ENCODE assay signal across 8 mouse cellular contexts in the genomic region with DNA sequence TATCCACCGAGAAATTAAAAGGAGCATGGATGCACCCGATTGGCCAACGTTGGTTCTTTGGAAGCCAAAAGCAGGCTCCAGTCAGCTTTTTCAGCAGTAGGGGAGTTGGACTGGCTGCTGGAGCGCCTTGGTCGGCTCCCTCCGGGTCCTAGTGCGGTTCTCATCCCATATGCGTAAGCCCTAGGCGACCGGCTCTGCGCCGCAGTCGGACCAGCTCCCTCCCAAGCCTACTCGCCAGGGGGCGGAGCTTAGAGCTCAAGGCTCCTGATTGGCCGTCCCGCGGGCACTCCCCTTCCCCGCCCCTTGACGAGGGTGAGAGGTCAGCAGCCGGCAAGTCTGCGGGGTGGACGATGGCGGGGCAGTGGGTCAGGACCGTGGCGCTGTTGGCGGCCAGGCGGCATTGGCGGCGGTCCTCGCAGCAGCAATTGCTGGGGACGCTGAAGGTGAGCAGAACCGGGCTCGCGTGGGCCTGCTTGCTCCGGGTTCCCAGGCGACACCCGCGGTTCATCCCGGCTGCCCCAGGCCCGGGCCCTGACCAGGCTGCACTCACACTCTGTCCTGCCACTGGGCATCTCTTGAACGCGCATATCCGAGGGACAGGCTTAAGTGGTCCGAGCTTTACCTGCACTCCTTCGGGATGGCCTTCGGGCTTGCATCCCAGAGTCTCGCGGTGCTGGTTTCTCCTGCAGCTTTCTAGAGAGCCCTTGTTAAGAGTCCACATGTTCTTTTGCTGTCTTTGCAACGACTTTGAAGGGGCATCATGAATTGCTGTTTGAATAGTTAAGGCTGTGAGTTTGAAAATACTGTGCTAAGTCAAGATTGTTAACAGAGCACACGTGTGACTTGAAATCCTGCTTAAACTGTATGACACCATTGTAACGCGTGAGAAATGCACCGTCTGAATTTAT. TPM values are rescaled to one million over a fixed set of nuclear protein-coding genes. Genes with fewer than 3 reads are reported as not detected.
DNase-seq lines count a peak whose midpoint lies in the region; ATAC-seq and TF ChIP-seq lines count a peak whose summit lies in the region.

A gene (plus strand): TSS at position 308 of the 908 bp plus-strand sequence.

- WGBS in cerebellum, adult 2 months, result 1% methylated on average over 54 of the region's 54 CpGs
- 1% methylated on average over 54 of the region's 54 CpGs for WGBS in lung, embryonic 16.5 days

- H3K27me3 ChIP-seq in MEL (ENCODE audit: control insufficient read depth in 1 of 2, insufficient read depth in 2 of 2, low read length in 2 of 2), result no peaks in the 10 kb centered on the region
- H3K27me3 ChIP-seq in cerebellum, adult 2 months (ENCODE audit: control insufficient read depth, insufficient read depth, low read length), result no peaks in the 10 kb centered on the region
- H3K27me3 ChIP-seq in lung, embryonic 16.5 days (ENCODE audit: control insufficient read depth, insufficient read depth, low read depth, low read length), result no peaks in the 10 kb centered on the region

- peak within 1 kb of the TSS; percentile 89 for H3K4me2 ChIP-seq in lung, embryonic 16.5 days (ENCODE audit: low read depth, low read length)

- peak; percentile 45 to 81; a peak in 3 of 4 replicates for TF ChIP-seq POLR2A in MEL (IDR thresholded peaks at IDR 0.05; ENCODE audit: control insufficient read depth in 1 of 2, insufficient read depth in 1 of 2, low read depth in 1 of 2, low read length in 2 of 2, poor library complexity in 1 of 2)
- TF ChIP-seq POLR2A in cerebellum, adult 2 months (IDR thresholded peaks at IDR 0.05; ENCODE audit: borderline replicate concordance, insufficient read depth, low read length), result peak; percentile 70

- H3K9me3 ChIP-seq in MEL (replicated peaks; ENCODE audit: insufficient read depth, low read length), result no peaks in the 10 kb centered on the region
- no peaks in the 10 kb centered on the region for H3K9me3 ChIP-seq in lung, embryonic 16.5 days (ENCODE audit: control insufficient read depth, low read length)

- peak within 1 kb of the TSS; percentile 81 for H3K9ac ChIP-seq in MEL (ENCODE audit: control insufficient read depth, low read depth, low read length, poor library complexity, severe bottlenecking)
- H3K9ac ChIP-seq in lung, embryonic 16.5 days (ENCODE audit: low read length), result peak within 1 kb of the TSS; percentile 74

- TF ChIP-seq RAD21 in MEL (IDR thresholded peaks at IDR 0.05; ENCODE audit: low read depth, low read length), result no peak; the same call in 1 of the 2 replicates

- peak; percentile 99 for ATAC-seq in hematopoietic stem cell, adult 5-6 weeks (replicated peaks in 1 of 2; ENCODE audit: insufficient read depth in 1 of 2, low FRiP score in 2 of 2, low TSS enrichment in 1 of 2, low read depth in 1 of 2, poor library complexity in 2 of 2, severe bottlenecking in 2 of 2)
- ATAC-seq in lung, embryonic 16.5 days (ENCODE audit: low read depth), result peak; percentile 99

- H3K4me1 ChIP-seq in MEL (ENCODE audit: control insufficient read depth in 1 of 2, insufficient read depth in 2 of 2, low read length in 2 of 2), result peaks cover 0 to 3% of the 10 kb centered on the region in 2 experiments; a peak in 1 of 4 replicates
- H3K4me1 ChIP-seq in cerebellum, adult 2 months (ENCODE audit: control insufficient read depth, insufficient read depth, low read length), result peaks cover 7% of the 10 kb centered on the region
- peaks cover 4% of the 10 kb centered on the region; the same call in 1 of the 2 replicates for H3K4me1 ChIP-seq in lung, embryonic 16.5 days (replicated peaks; ENCODE audit: control insufficient read depth, insufficient read depth, low read length)

- no peak for TF ChIP-seq EP300 in MEL (IDR thresholded peaks at IDR 0.05; ENCODE audit: low read depth in 1 of 2, low read length in 2 of 2)

- peak; percentile 98 for DNase-seq in MEL (ENCODE audit: low read depth, low spot score)
- DNase-seq in cerebellum, adult 2 months, result peak; percentile 97 to 98
- DNase-seq in forelimb bud, embryonic 11.5 days (ENCODE audit: low read depth, low spot score), result peak; percentile 98
- DNase-seq in layer of hippocampus, adult 9-10 months (ENCODE audit: low spot score), result peak; percentile 83
- peak; percentile 92 for DNase-seq in ovary, postnatal 10 days (ENCODE audit: low spot score)
- DNase-seq in thymus, postnatal 10 days (ENCODE audit: low spot score in 2 of 2), result peak; percentile 86 to 88

- peaks cover 3% of the 10 kb centered on the region; the same call in 1 of the 2 replicates for H3K79me2 ChIP-seq in MEL (ENCODE audit: control insufficient read depth, insufficient read depth, low read length, poor library complexity)

- H3K4me3 ChIP-seq in MEL (ENCODE audit: control insufficient read depth in 1 of 2, insufficient read depth in 1 of 2, low read depth in 2 of 2, low read length in 2 of 2), result peak within 1 kb of the TSS; percentile 83 to 89
- peak within 1 kb of the TSS; percentile 74 for H3K4me3 ChIP-seq in cerebellum, adult 2 months (replicated peaks; ENCODE audit: insufficient read depth, low read depth, low read length)
- H3K4me3 ChIP-seq in lung, embryonic 16.5 days (ENCODE audit: low read length), result peak within 1 kb of the TSS; percentile 76

- H3K27ac ChIP-seq in MEL (ENCODE audit: control insufficient read depth, low read depth, low read length), result peak within 1 kb of the TSS; percentile 83
- 0 out of 2 replicates have a peak within 1 kb of the TSS, but pooled peaks have one; percentile 0 for H3K27ac ChIP-seq in cerebellum, adult 2 months (ENCODE audit: insufficient read depth, low read length)
- peak within 1 kb of the TSS; percentile 38; the same call in 1 of the 2 replicates for H3K27ac ChIP-seq in lung, embryonic 16.5 days (ENCODE audit: low read length)

- peaks cover 0 to 6% of the 10 kb centered on the region in 2 experiments; a peak in 2 of 4 replicates for H3K36me3 ChIP-seq in MEL (ENCODE audit: control insufficient read depth in 1 of 2, insufficient read depth in 2 of 2, low read length in 2 of 2)
- no peaks in the 10 kb centered on the region for H3K36me3 ChIP-seq in lung, embryonic 16.5 days (ENCODE audit: control insufficient read depth, insufficient read depth, low read length)

- TF ChIP-seq CTCF in MEL (IDR thresholded peaks at IDR 0.05 in 2 of 3, conservative IDR thresholded peaks at IDR 0.05 in 1 of 3; ENCODE audit: control insufficient read depth in 1 of 3, insufficient read depth in 1 of 3, low read depth in 2 of 3, low read length in 3 of 3, poor library complexity in 1 of 3, severe bottlenecking in 1 of 3), result no peak
- no peak for TF ChIP-seq CTCF in cerebellum, adult 2 months (IDR thresholded peaks at IDR 0.05; ENCODE audit: borderline replicate concordance, insufficient read depth, low read depth, low read length)

TF ChIP-seq in MEL, 35 proteins besides CTCF, POLR2A, EP300 and RAD21:
- 0 out of 2 replicates have a peak, but pooled peaks have one; percentile 8 for TF ChIP-seq ZMIZ1 (IDR thresholded peaks at IDR 0.05; ENCODE audit: low read depth, low read length)
- TF ChIP-seq MYC (IDR thresholded peaks at IDR 0.05; ENCODE audit: low read depth, low read length), result peak; percentile 77; the same call in 1 of the 2 replicates
- TF ChIP-seq ETS1 (IDR thresholded peaks at IDR 0.05; ENCODE audit: low read depth, low read length), result 0 out of 2 replicates have a peak, but pooled peaks have one; percentile 37
- peak; percentile 82 for TF ChIP-seq MXI1 (IDR thresholded peaks at IDR 0.05; ENCODE audit: low read depth, low read length)
- TF ChIP-seq TCF12 (IDR thresholded peaks at IDR 0.05; ENCODE audit: low read depth, low read length), result peak; percentile 26; the same call in 1 of the 2 replicates
- TF ChIP-seq MYB (IDR thresholded peaks at IDR 0.05; ENCODE audit: low read depth, low read length), result no peak
- TF ChIP-seq MEF2A (IDR thresholded peaks at IDR 0.05; ENCODE audit: extremely low read depth, insufficient replicate concordance, low read depth, low read length, poor library complexity, severe bottlenecking), result no peak
- TF ChIP-seq NRF1 (IDR thresholded peaks at IDR 0.05; ENCODE audit: insufficient read depth, low read depth, low read length, poor library complexity, severe bottlenecking), result peak; percentile 50
- TF ChIP-seq MAX (IDR thresholded peaks at IDR 0.05; ENCODE audit: low read length), result peak; percentile 55; the same call in 1 of the 2 replicates
- no peak for TF ChIP-seq UBTF (IDR thresholded peaks at IDR 0.05; ENCODE audit: borderline replicate concordance, insufficient read depth, low read depth, low read length)
- peak; percentile 31 for TF ChIP-seq NELFE (IDR thresholded peaks at IDR 0.05; ENCODE audit: low read depth, low read length)
- TF ChIP-seq ZNF384 (IDR thresholded peaks at IDR 0.05; ENCODE audit: low read depth, low read length), result no peak
- no peak for TF ChIP-seq ZKSCAN1 (IDR thresholded peaks at IDR 0.05; ENCODE audit: low read depth, low read length)
- TF ChIP-seq HCFC1 (IDR thresholded peaks at IDR 0.05; ENCODE audit: low read depth, low read length), result peak; percentile 77
- no peak for TF ChIP-seq KAT2A (conservative IDR thresholded peaks at IDR 0.05; ENCODE audit: low read depth, low read length)
- no peak for TF ChIP-seq ZC3H11A (IDR thresholded peaks at IDR 0.05; ENCODE audit: low read depth, low read length)
- TF ChIP-seq E2F4 (IDR thresholded peaks at IDR 0.05; ENCODE audit: borderline replicate concordance, low read depth, low read length), result no peak
- TF ChIP-seq POLR2AphosphoS5 (IDR thresholded peaks at IDR 0.05; ENCODE audit: borderline replicate concordance, low read depth, low read length), result no peak
- TF ChIP-seq ELF1 (IDR thresholded peaks at IDR 0.05; ENCODE audit: low read depth, low read length), result no peak; the same call in 1 of the 2 replicates
- peak; percentile 96 for TF ChIP-seq SIN3A (IDR thresholded peaks at IDR 0.05; ENCODE audit: low read length)
- TF ChIP-seq POLR2AphosphoS2 (IDR thresholded peaks at IDR 0.05; ENCODE audit: low read length), result no peak
- peak; percentile 60; the same call in 1 of the 2 replicates for TF ChIP-seq MAZ (IDR thresholded peaks at IDR 0.05; ENCODE audit: low read depth, low read length)
- TF ChIP-seq TBP (IDR thresholded peaks at IDR 0.05; ENCODE audit: low read depth, low read length), result peak; percentile 76
- TF ChIP-seq BHLHE40 (IDR thresholded peaks at IDR 0.05; ENCODE audit: borderline replicate concordance, low read depth, low read length), result no peak
TF ChIP-seq in MEL: peak in this region for 12.

RNA-seq across cellular contexts. Expression of the gene that starts here (rescaled TPM):
- 22.7 and 24.9 TPM in 2 replicates for total RNA-seq in MEL (2012; rRNA removed)
- 10 to 100 TPM in 1 of 2 experiments, not detected in 1; 21.2 TPM for polyA plus RNA-seq in MEL (2012; ENCODE audit: insufficient read depth in 1 of 2, insufficient read length in 2 of 2, low read depth in 1 of 2, low replicate concordance in 2 of 2, missing spikeins in 1 of 2)
- 68.3 and 84.5 TPM in 2 replicates for polyA plus RNA-seq in cerebellum, adult 2 months (2012; rRNA removed)
- 37.0 and 44.5 TPM in 2 replicates for total RNA-seq in hematopoietic stem cell, adult 5-6 weeks (2017)
- polyA plus RNA-seq in lung, embryonic 16.5 days (2015; fragmentation: Nextera tagmentation; extraction: Ambion mirVana), result 19.0 and 20.3 TPM in 2 replicates

Comparison
In these comparisons a context has a peak if more than half of its experiments do, and no peak if none do; other contexts are left out.
1. Peak in every context shown above with its lines: DNase-seq, ATAC-seq, H3K4me3 ChIP-seq and H3K27ac ChIP-seq.
2. H3K27ac ChIP-seq: peak in every context shown above with its lines; median percentile 83 in MEL; 38 in lung, embryonic 16.5 days; 0 in cerebellum, adult 2 months.